Mouse (Mus musculus): Measurements from ENCODE around the gene Olfr1211.

The Olfr1211 gene

GRCm38 (mm10) chr2:88938011-88938410 lies at the start of gene Olfr1211:
TSS of gene Olfr1211 (minus strand) at chr2:88938111.
- DNase-seq (ENCODE audit: low spot score): no peak

DNA sequence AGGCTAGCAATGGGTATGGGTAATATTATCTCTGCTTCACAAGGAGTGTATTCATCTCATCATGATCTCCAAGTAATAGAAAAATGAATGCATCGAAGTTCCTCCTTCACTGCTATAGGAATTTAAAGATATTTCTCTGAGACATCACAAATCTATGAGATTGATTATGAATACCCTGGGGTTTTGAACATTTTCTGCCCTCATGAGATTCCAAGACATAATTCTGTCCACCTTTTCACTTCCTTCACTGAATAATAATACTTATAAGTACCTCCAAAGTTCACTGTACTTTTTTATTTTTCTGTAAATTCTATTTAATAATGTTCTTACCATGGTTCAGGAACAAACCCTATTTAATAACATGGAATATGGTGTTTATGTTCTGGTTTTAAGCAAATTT lies 42.3 kb upstream of the Olfr1211 start, which contains the start of gene Gm13762:
TSS of gene Gm13762 (minus strand) at position 101 of the 400 bp plus-strand sequence.
- DNase-seq (ENCODE audit: low spot score): no peak

- DNase-seq (ENCODE audit: low spot score): no peak
Observed at GRCm38 (mm10) chr2:88953669-88954068, 15.8 kb upstream of the Olfr1211 start, which contains the start of gene Olfr1212. TSS of gene Olfr1212 (plus strand) at chr2:88953969.

- DNase-seq (ENCODE audit: low spot score): no peak
Observed at GRCm38 (mm10) chr2:88915057-88915456, 22.9 kb downstream of the Olfr1211 start, which contains the start of gene Olfr1209. TSS of gene Olfr1209 (minus strand) at chr2:88915157.

DNA sequence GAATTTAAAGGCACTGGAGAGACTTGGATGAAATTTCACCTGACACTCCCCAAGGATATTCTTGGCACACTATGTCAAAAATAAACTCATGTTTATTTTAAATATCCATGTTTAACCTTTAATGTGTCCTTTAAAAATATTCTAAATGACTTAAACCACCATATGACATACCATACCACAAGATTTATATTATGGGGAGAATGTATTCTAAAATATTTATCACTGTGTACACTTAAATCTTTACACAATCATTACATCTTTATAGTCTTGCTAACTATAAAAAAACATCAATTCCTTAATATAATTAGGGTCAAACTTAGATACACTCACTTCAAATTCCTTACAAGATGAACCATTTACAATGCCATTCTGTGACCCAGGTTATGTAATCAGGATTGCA lies 35.7 kb downstream of the Olfr1211 start, which contains the start of gene Olfr1208:
TSS of gene Olfr1208 (minus strand) at position 101 of the 400 bp plus-strand sequence.
- DNase-seq (ENCODE audit: low spot score): no peak
